Mouse (Mus musculus): ENCODE measurements around the gene Sytl3.
A peak's percentile ranks its signal among the peaks of the same experiment; 100 is the strongest.
"Not testable (repeated sequence)": the region's sequence is repeated elsewhere in the genome, so short reads cannot be mapped to it uniquely, and the experiment has no call there.

Sytl3 gene

GRCm38 (mm10) chr17:6646841-6647240, 12.1 kb upstream of the Sytl3 start:
- not testable (repeated sequence) for DNase-seq

- not testable (repeated sequence) for DNase-seq
Observed at GRCm38 (mm10) chr17:6647452-6647851, 11.4 kb upstream of the Sytl3 start.

- not testable (repeated sequence) for DNase-seq
Observed at GRCm38 (mm10) chr17:6650904-6651565, 7.9 kb upstream of the Sytl3 start.

GRCm38 (mm10) chr17:6653341-6653946, 5.4 kb upstream of the Sytl3 start:
- DNase-seq, result not testable (repeated sequence)

GRCm38 (mm10) chr17:6655087-6655511, 3.8 kb upstream of the Sytl3 start:
- peak; percentile 62 for DNase-seq

GRCm38 (mm10) chr17:6655567-6656281, 3.2 kb upstream of the Sytl3 start, which contains the start of gene Dynlt1f:
Gene Dynlt1f, minus strand, starts transcription at chr17:6655900.
- peak; percentile 85 for DNase-seq

GRCm38 (mm10) chr17:6656471-6656870, 2.4 kb upstream of the Sytl3 start:
- DNase-seq, result not testable (repeated sequence)

- not testable (repeated sequence) for DNase-seq
Observed at GRCm38 (mm10) chr17:6660589-6660988, 1.7 kb downstream of the Sytl3 start.

GRCm38 (mm10) chr17:6661093-6661816, 2.4 kb downstream of the Sytl3 start:
- not testable (repeated sequence) for DNase-seq

- DNase-seq, result not testable (repeated sequence)
Observed at GRCm38 (mm10) chr17:6662840-6663239, 3.9 kb downstream of the Sytl3 start.

GRCm38 (mm10) chr17:6665389-6665788, 6.5 kb downstream of the Sytl3 start:
- DNase-seq, result not testable (repeated sequence)

- DNase-seq, result not testable (repeated sequence)
Observed at GRCm38 (mm10) chr17:6668522-6668921, 9.6 kb downstream of the Sytl3 start.

- DNase-seq, result not testable (repeated sequence)
Observed at GRCm38 (mm10) chr17:6674297-6674696, 15.4 kb downstream of the Sytl3 start.

- not testable (repeated sequence) for DNase-seq
Observed at GRCm38 (mm10) chr17:6678063-6678462, 19.2 kb downstream of the Sytl3 start.

- DNase-seq, result not testable (repeated sequence)
Observed at GRCm38 (mm10) chr17:6681721-6682120, 22.8 kb downstream of the Sytl3 start.

GRCm38 (mm10) chr17:6683702-6684101, 24.8 kb downstream of the Sytl3 start:
- not testable (repeated sequence) for DNase-seq

- not testable (repeated sequence) for DNase-seq
Observed at GRCm38 (mm10) chr17:6684464-6685287, 25.8 kb downstream of the Sytl3 start.

GRCm38 (mm10) chr17:6685288-6685818, 26.5 kb downstream of the Sytl3 start:
- not testable (repeated sequence) for DNase-seq

GRCm38 (mm10) chr17:6686299-6686971, 27.5 kb downstream of the Sytl3 start:
- not testable (repeated sequence) for DNase-seq

- DNase-seq, result not testable (repeated sequence)
Observed at GRCm38 (mm10) chr17:6689344-6689743, 30.5 kb downstream of the Sytl3 start.

- DNase-seq, result peak; percentile 91
Observed at GRCm38 (mm10) chr17:6691596-6691995, 32.7 kb downstream of the Sytl3 start.
